Mouse (Mus musculus): ENCODE results near the gene Tmem87b.

DNA sequence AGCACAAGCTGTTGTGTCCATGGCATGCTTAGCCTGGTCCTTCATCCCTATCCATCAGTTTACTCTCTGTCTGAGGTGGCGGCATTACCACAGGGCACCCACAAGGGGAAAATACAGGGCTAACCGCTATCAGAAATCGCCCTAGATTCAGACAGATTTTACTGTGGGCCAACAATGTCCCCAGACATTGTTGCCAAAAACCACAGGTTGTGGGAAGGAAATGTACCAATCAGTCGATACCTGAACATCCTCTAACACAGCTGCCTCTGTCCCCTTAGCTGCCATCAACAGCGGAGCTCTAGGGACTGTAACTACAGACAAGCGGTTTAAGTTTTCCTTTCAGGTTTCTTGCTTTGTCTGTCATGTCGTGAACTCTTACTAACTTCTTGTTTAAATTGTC lies 33.1 kb upstream of the Tmem87b start:
- no peak for TF ChIP-seq POLR2A (IDR thresholded peaks at IDR 0.05; ENCODE audit: low read depth, low read length)
- no peak for TF ChIP-seq CTCF (IDR thresholded peaks at IDR 0.05; ENCODE audit: borderline replicate concordance, insufficient read depth, low read length)

Data from embryonic fibroblast, embryonic 13.5 days (primary cell).